ENCODE assay signal across 13 mouse cellular contexts in genomic region chr10:6915991-6916390, GRCm38 (mm10).
DNase-seq lines count a peak whose midpoint lies in the region; ATAC-seq lines count a peak whose summit lies in the region.
"Had no signal": no experiment of that assay in that cellular context is flagged by ENCODE, and none has a peak within 500 bp of the region (broad histone marks: within the 10 kb centered on the region; RNA-seq: fewer than 3 reads in every experiment).

No protein-coding gene starts in this region.

- no peaks in the 10 kb centered on the region for H3K9me3 ChIP-seq in forebrain, embryonic 10.5 days
- no peaks in the 10 kb centered on the region for H3K9me3 ChIP-seq in forebrain, embryonic 12.5 days
- no peaks in the 10 kb centered on the region for H3K9me3 ChIP-seq in intestine, embryonic 14.5 days (ENCODE audit: control insufficient read depth, low read length)
- no peaks in the 10 kb centered on the region for H3K9me3 ChIP-seq in intestine, embryonic 16.5 days (ENCODE audit: control insufficient read depth, low read length)
- H3K9me3 ChIP-seq in embryonic facial prominence, embryonic 15.5 days (replicated peaks), result no peaks in the 10 kb centered on the region
- H3K9me3 ChIP-seq in neural tube, embryonic 14.5 days (ENCODE audit: control insufficient read depth, low read length), result no peaks in the 10 kb centered on the region
- H3K9me3 ChIP-seq: heart, embryonic 12.5 days; neural tube, embryonic 12.5 days had no signal

- peaks cover 22% of the 10 kb centered on the region for H3K4me1 ChIP-seq in forebrain, embryonic 10.5 days
- peaks cover 14% of the 10 kb centered on the region for H3K4me1 ChIP-seq in forebrain, embryonic 12.5 days
- no peaks in the 10 kb centered on the region for H3K4me1 ChIP-seq in intestine, embryonic 14.5 days (replicated peaks; ENCODE audit: control insufficient read depth, insufficient read depth, low read length)
- no peaks in the 10 kb centered on the region for H3K4me1 ChIP-seq in intestine, embryonic 16.5 days (ENCODE audit: control insufficient read depth, insufficient read depth, low read length)
- H3K4me1 ChIP-seq in embryonic facial prominence, embryonic 15.5 days, result 0 out of 2 replicates have a peak, but pooled peaks cover 7% of the 10 kb centered on the region
- H3K4me1 ChIP-seq in neural tube, embryonic 14.5 days (ENCODE audit: control insufficient read depth, insufficient read depth, low read length), result 0 out of 2 replicates have a peak, but pooled peaks cover 5% of the 10 kb centered on the region
- H3K4me1 ChIP-seq: heart, embryonic 12.5 days had no signal

- no peaks in the 10 kb centered on the region for H3K36me3 ChIP-seq in forebrain, embryonic 10.5 days (replicated peaks)
- H3K36me3 ChIP-seq in forebrain, embryonic 12.5 days (replicated peaks), result no peaks in the 10 kb centered on the region
- H3K36me3 ChIP-seq in intestine, embryonic 14.5 days (ENCODE audit: control insufficient read depth, insufficient read depth, low read length), result no peaks in the 10 kb centered on the region
- H3K36me3 ChIP-seq in intestine, embryonic 16.5 days (ENCODE audit: control insufficient read depth, insufficient read depth, low read length), result no peaks in the 10 kb centered on the region
- no peaks in the 10 kb centered on the region for H3K36me3 ChIP-seq in embryonic facial prominence, embryonic 15.5 days
- H3K36me3 ChIP-seq in neural tube, embryonic 14.5 days (ENCODE audit: control insufficient read depth, insufficient read depth, low read length), result no peaks in the 10 kb centered on the region
- H3K36me3 ChIP-seq: heart, embryonic 12.5 days; neural tube, embryonic 12.5 days had no signal

- H3K4me3 ChIP-seq in forebrain, embryonic 10.5 days, result no peak overlapping the region
- no peak overlapping the region for H3K4me3 ChIP-seq in forebrain, embryonic 12.5 days (replicated peaks)
- no peak overlapping the region for H3K4me3 ChIP-seq in intestine, embryonic 14.5 days (ENCODE audit: low read depth, low read length)
- no peak overlapping the region for H3K4me3 ChIP-seq in intestine, embryonic 16.5 days (ENCODE audit: low read length)
- no peak overlapping the region for H3K4me3 ChIP-seq in embryonic facial prominence, embryonic 15.5 days (replicated peaks)
- H3K4me3 ChIP-seq in neural tube, embryonic 14.5 days (ENCODE audit: low read depth, low read length), result no peak overlapping the region
- H3K4me3 ChIP-seq: erythroblast, embryonic 14.5 days; heart, embryonic 12.5 days; neural tube, embryonic 12.5 days had no signal

- no peak overlapping the region for H3K9ac ChIP-seq in forebrain, embryonic 12.5 days
- H3K9ac ChIP-seq in intestine, embryonic 14.5 days (ENCODE audit: low read length), result no peak overlapping the region
- no peak overlapping the region for H3K9ac ChIP-seq in intestine, embryonic 16.5 days (ENCODE audit: low read depth, low read length)
- no peak overlapping the region for H3K9ac ChIP-seq in embryonic facial prominence, embryonic 15.5 days
- H3K9ac ChIP-seq in neural tube, embryonic 14.5 days (replicated peaks; ENCODE audit: low read depth, low read length), result no peak overlapping the region
- H3K9ac ChIP-seq: heart, embryonic 12.5 days; neural tube, embryonic 12.5 days had no signal

- no peak overlapping the region for H3K4me2 ChIP-seq in forebrain, embryonic 12.5 days
- no peak overlapping the region for H3K4me2 ChIP-seq in intestine, embryonic 14.5 days (ENCODE audit: low read length)
- no peak overlapping the region for H3K4me2 ChIP-seq in intestine, embryonic 16.5 days (ENCODE audit: low read depth, low read length)
- no peak overlapping the region for H3K4me2 ChIP-seq in embryonic facial prominence, embryonic 15.5 days (replicated peaks)
- H3K4me2 ChIP-seq in neural tube, embryonic 14.5 days (ENCODE audit: low read depth, low read length), result no peak overlapping the region
- H3K4me2 ChIP-seq: heart, embryonic 12.5 days had no signal

- 38% methylated on average over 1 of the region's 1 CpGs for WGBS in forebrain, embryonic 10.5 days
- 29% methylated on average over 1 of the region's 1 CpGs for WGBS in forebrain, embryonic 12.5 days
- 84% methylated on average over 1 of the region's 1 CpGs for WGBS in intestine, embryonic 14.5 days
- WGBS in intestine, embryonic 16.5 days, result 66% methylated on average over 1 of the region's 1 CpGs
- WGBS in embryonic facial prominence, embryonic 15.5 days, result 33% methylated on average over 1 of the region's 1 CpGs
- WGBS in neural tube, embryonic 14.5 days, result 50% methylated on average over 1 of the region's 1 CpGs

- 0 out of 2 replicates have a peak overlapping the region, but pooled peaks have one; percentile 20 for H3K27ac ChIP-seq in forebrain, embryonic 10.5 days
- H3K27ac ChIP-seq in forebrain, embryonic 12.5 days, result no peak overlapping the region
- peak overlapping the region; percentile 33; the same call in 1 of the 2 replicates for H3K27ac ChIP-seq in intestine, embryonic 14.5 days (ENCODE audit: low read depth)
- H3K27ac ChIP-seq in intestine, embryonic 16.5 days (ENCODE audit: low read length), result no peak overlapping the region
- H3K27ac ChIP-seq in embryonic facial prominence, embryonic 15.5 days (replicated peaks), result peak overlapping the region; percentile 44; the same call in 1 of the 2 replicates
- H3K27ac ChIP-seq in neural tube, embryonic 14.5 days (ENCODE audit: low read depth, low read length), result 0 out of 2 replicates have a peak overlapping the region, but pooled peaks have one; percentile 44
- H3K27ac ChIP-seq: neural tube, embryonic 12.5 days had no signal

- DNase-seq in forebrain, embryonic 10.5 days (ENCODE audit: extremely low spot score, low spot score), result no peak
- no peak for DNase-seq in intestine, embryonic 14.5 days (ENCODE audit: low spot score)
- DNase-seq in adrenal gland, adult 8-10 months, result no peak
- no peak for DNase-seq in adipocyte (ENCODE audit: low spot score)
- DNase-seq: lung, adult 2 months; thymus, postnatal 14 days had no signal

- no peaks in the 10 kb centered on the region for H3K27me3 ChIP-seq in forebrain, embryonic 10.5 days (ENCODE audit: poor library complexity, severe bottlenecking)
- H3K27me3 ChIP-seq in forebrain, embryonic 12.5 days, result no peaks in the 10 kb centered on the region
- H3K27me3 ChIP-seq in intestine, embryonic 14.5 days (replicated peaks; ENCODE audit: control insufficient read depth, insufficient read depth, low read length), result no peaks in the 10 kb centered on the region
- no peaks in the 10 kb centered on the region for H3K27me3 ChIP-seq in intestine, embryonic 16.5 days (replicated peaks; ENCODE audit: control insufficient read depth, insufficient read depth, low read length)
- H3K27me3 ChIP-seq in embryonic facial prominence, embryonic 15.5 days, result no peaks in the 10 kb centered on the region
- H3K27me3 ChIP-seq in neural tube, embryonic 14.5 days (ENCODE audit: control insufficient read depth, insufficient read depth, low read length), result no peaks in the 10 kb centered on the region
- H3K27me3 ChIP-seq: heart, embryonic 12.5 days; neural tube, embryonic 12.5 days had no signal

- ATAC-seq in forebrain, embryonic 12.5 days (ENCODE audit: low FRiP score), result no peak
- no peak for ATAC-seq in intestine, embryonic 14.5 days (replicated peaks; ENCODE audit: low FRiP score, low TSS enrichment, low read depth)
- ATAC-seq in intestine, embryonic 16.5 days, result no peak
- no peak for ATAC-seq in embryonic facial prominence, embryonic 15.5 days (ENCODE audit: insufficient number of reproducible peaks, low FRiP score, low TSS enrichment, low read depth)
- no peak for ATAC-seq in neural tube, embryonic 14.5 days (ENCODE audit: low read depth)

Comparison
In these comparisons a context has a peak if more than half of its experiments do, and no peak if none do; other contexts are left out.
1. H3K27ac ChIP-seq: peak in forebrain, embryonic 10.5 days (single experiment), intestine, embryonic 14.5 days (single experiment), embryonic facial prominence, embryonic 15.5 days (single experiment) and neural tube, embryonic 14.5 days (single experiment); none in forebrain, embryonic 12.5 days (single experiment) and intestine, embryonic 16.5 days (single experiment).